Mouse (Mus musculus) heart, embryonic 15.5 days (tissue): ENCODE data around the gene Il15ra. TPM values are rescaled to one million over a fixed set of nuclear protein-coding genes. Genes with fewer than 3 reads are reported as not detected.

Experiments used
- ATAC-seq: fragments of 200-750 bp; cut with Nextera tagmentation; replicated peaks from 2 replicates; pipeline ENCODE4 v1.8.0; 2017; ENCODE audit warnings: low read depth, moderate TSS enrichment; ENCODE audit not compliant: insufficient number of reproducible peaks, insufficient read depth, low FRiP score
- H3K27ac ChIP-seq: fragments of 300-500 bp; sonication (generic); 2 replicates; pipeline ENCODE4 v1.5.1; 2015; ENCODE audit warnings: mild to moderate bottlenecking, inconsistent platforms
- H3K27me3 ChIP-seq: fragments of 300-500 bp; sonication (generic); 2 replicates; pipeline ENCODE4 v1.6.1; 2015; ENCODE audit warnings: inconsistent platforms
- H3K36me3 ChIP-seq: fragments of 300-500 bp; sonication (generic); 2 replicates; pipeline ENCODE4 v1.6.1; 2015; ENCODE audit warnings: mild to moderate bottlenecking, inconsistent platforms
- H3K4me1 ChIP-seq: fragments of 300-500 bp; sonication (generic); replicated peaks from 2 replicates; pipeline ENCODE4 v1.6.1; 2015; ENCODE audit warnings: inconsistent platforms
- H3K4me2 ChIP-seq: fragments of 300-500 bp; sonication (generic); 2 replicates; pipeline ENCODE4 v1.6.1; 2015; ENCODE audit warnings: inconsistent platforms, mild to moderate bottlenecking, moderate library complexity
- H3K4me3 ChIP-seq: fragments of 300-500 bp; sonication (generic); 2 replicates; pipeline ENCODE4 v1.5.1; 2015; ENCODE audit warnings: mild to moderate bottlenecking, inconsistent platforms
- H3K9ac ChIP-seq: fragments of 300-500 bp; sonication (generic); 2 replicates; pipeline ENCODE4 v1.6.1; 2015; ENCODE audit warnings: mild to moderate bottlenecking, inconsistent platforms
- H3K9me3 ChIP-seq: fragments of 300-500 bp; sonication (generic); replicated peaks from 2 replicates; pipeline ENCODE4 v1.6.1; 2016; ENCODE audit warnings: inconsistent platforms
- WGBS: fragments of 180-500 bp; shearing (Covaris S2); methylation state at CpG from one replicate; pipeline ENCODE4 v1.1.7; 2015; ENCODE audit warnings: mixed read lengths; 5-methylcytosine and 5-hydroxymethylcytosine counted together
- polyA plus RNA-seq: library from polyadenylated mRNA; unstranded; fragments of >200 nt; fragmentation: Nextera tagmentation; extraction: Ambion mirVana; gene quantifications from 2 replicates; pipeline ENCODE4 v1.2.1, GENCODE M21; 2015

The Il15ra gene
- 11.7 and 15.4 TPM in 2 replicates for polyA plus RNA-seq

- Histone ChIP-seq H3K36me3 (no peaks in the 10 kb centered on the region), H3K4me3 (peak within 1 kb of the TSS; percentile 78), H3K27me3 (no peaks in the 10 kb centered on the region; the same call in 1 of the 2 replicates), H3K9ac (peak within 1 kb of the TSS; percentile 73), H3K4me2 (peak within 1 kb of the TSS; percentile 89), H3K27ac (peak within 1 kb of the TSS; percentile 81), H3K4me1 (peaks cover 14% of the 10 kb centered on the region), H3K9me3 (no peaks in the 10 kb centered on the region)
- ATAC-seq, result peak; percentile 83
- WGBS, result under 1% methylated on average over 37 of the region's 37 CpGs
Observed at GRCm38 (mm10) chr2:11705201-11706025, at the start of gene Il15ra. Gene Il15ra (plus strand): TSS chr2:11705290.

- Histone ChIP-seq H3K4me2 (no peak overlapping the region), H3K36me3 (no peaks in the 10 kb centered on the region), H3K27ac (no peak overlapping the region), H3K4me1 (0 out of 2 replicates have a peak, but pooled peaks cover 3% of the 10 kb centered on the region), H3K9me3 (no peaks in the 10 kb centered on the region), H3K9ac (no peak overlapping the region), H3K27me3 (no peaks in the 10 kb centered on the region), H3K4me3 (no peak overlapping the region)
- 79% methylated on average over 2 of the region's 2 CpGs for WGBS
- ATAC-seq, result no peak
Observed at GRCm38 (mm10) chr2:11657581-11657980, 47.5 kb upstream of the Il15ra start.

- Histone ChIP-seq H3K27me3 (no peaks in the 10 kb centered on the region), H3K4me2 (no peak overlapping the region), H3K4me1 (no peaks in the 10 kb centered on the region), H3K36me3 (no peaks in the 10 kb centered on the region), H3K4me3 (no peak overlapping the region), H3K9ac (no peak overlapping the region), H3K27ac (no peak overlapping the region), H3K9me3 (no peaks in the 10 kb centered on the region)
- 22% methylated on average over 2 of the region's 2 CpGs for WGBS
- ATAC-seq, result no peak
Observed at GRCm38 (mm10) chr2:11659263-11659662, 45.8 kb upstream of the Il15ra start.

- 74% methylated on average over 6 of the region's 6 CpGs for WGBS
- H3K27ac ChIP-seq, result no peak overlapping the region
- ATAC-seq, result no peak
- H3K4me3 ChIP-seq, result no peak overlapping the region
- no peaks in the 10 kb centered on the region for H3K27me3 ChIP-seq
- H3K4me2 ChIP-seq, result no peak overlapping the region
- no peaks in the 10 kb centered on the region for H3K9me3 ChIP-seq
- H3K9ac ChIP-seq, result no peak overlapping the region
- H3K36me3 ChIP-seq, result no peaks in the 10 kb centered on the region
- H3K4me1 ChIP-seq, result no peaks in the 10 kb centered on the region
Observed at GRCm38 (mm10) chr2:11662143-11662906, 42.8 kb upstream of the Il15ra start.

- no peaks in the 10 kb centered on the region for H3K36me3 ChIP-seq
- no peak overlapping the region for H3K4me2 ChIP-seq
- 87% methylated on average over 1 of the region's 1 CpGs for WGBS
- H3K9me3 ChIP-seq, result no peaks in the 10 kb centered on the region
- H3K27ac ChIP-seq, result no peak overlapping the region
- H3K27me3 ChIP-seq, result no peaks in the 10 kb centered on the region
- ATAC-seq, result no peak
- H3K9ac ChIP-seq, result no peak overlapping the region
- H3K4me3 ChIP-seq, result no peak overlapping the region
- H3K4me1 ChIP-seq, result no peaks in the 10 kb centered on the region
Observed at GRCm38 (mm10) chr2:11662907-11663230, 42.2 kb upstream of the Il15ra start.

GRCm38 (mm10) chr2:11663961-11664360 is 41.1 kb upstream of the Il15ra start:
- peak overlapping the region; percentile 56 for H3K4me2 ChIP-seq
- H3K27ac ChIP-seq, result no peak overlapping the region
- 0 out of 2 replicates have a peak, but pooled peaks have one; percentile 58 for ATAC-seq
- no peaks in the 10 kb centered on the region for H3K9me3 ChIP-seq
- H3K36me3 ChIP-seq, result no peaks in the 10 kb centered on the region
- no peak overlapping the region for H3K9ac ChIP-seq
- H3K4me3 ChIP-seq, result peak overlapping the region; percentile 20
- WGBS, result 5% methylated on average over 10 of the region's 10 CpGs
- H3K27me3 ChIP-seq, result no peaks in the 10 kb centered on the region
- no peaks in the 10 kb centered on the region for H3K4me1 ChIP-seq

GRCm38 (mm10) chr2:11664367-11664766 is 40.7 kb upstream of the Il15ra start:
- Histone ChIP-seq H3K4me1 (no peaks in the 10 kb centered on the region), H3K27me3 (no peaks in the 10 kb centered on the region)

GRCm38 (mm10) chr2:11664806-11665205 is 40.3 kb upstream of the Il15ra start:
- no peak for ATAC-seq
- Histone ChIP-seq H3K27me3 (no peaks in the 10 kb centered on the region), H3K9ac (no peak overlapping the region), H3K4me1 (no peaks in the 10 kb centered on the region), H3K4me3 (no peak overlapping the region), H3K36me3 (no peaks in the 10 kb centered on the region), H3K9me3 (no peaks in the 10 kb centered on the region), H3K27ac (no peak overlapping the region), H3K4me2 (no peak overlapping the region)
- 78% methylated on average over 4 of the region's 4 CpGs for WGBS

More at GRCm38 (mm10) chr2:11664367-11664766, 40.7 kb upstream of the Il15ra start:
- H3K36me3 ChIP-seq, result no peaks in the 10 kb centered on the region
- WGBS, result 44% methylated on average over 6 of the region's 6 CpGs
- peak; percentile 47; the same call in 1 of the 2 replicates for ATAC-seq
- H3K4me3 ChIP-seq, result peak overlapping the region; percentile 20
- H3K9ac ChIP-seq, result no peak overlapping the region
- no peak overlapping the region for H3K27ac ChIP-seq
- H3K4me2 ChIP-seq, result peak overlapping the region; percentile 56
- no peaks in the 10 kb centered on the region for H3K9me3 ChIP-seq

GRCm38 (mm10) chr2:11665326-11665725 is 39.8 kb upstream of the Il15ra start:
- no peak overlapping the region for H3K27ac ChIP-seq
- 76% methylated on average over 3 of the region's 3 CpGs for WGBS
- H3K4me2 ChIP-seq, result no peak overlapping the region
- H3K4me3 ChIP-seq, result no peak overlapping the region
- H3K9ac ChIP-seq, result no peak overlapping the region
- H3K27me3 ChIP-seq, result no peaks in the 10 kb centered on the region
- no peak for ATAC-seq
- H3K36me3 ChIP-seq, result no peaks in the 10 kb centered on the region
- H3K4me1 ChIP-seq, result no peaks in the 10 kb centered on the region
- no peaks in the 10 kb centered on the region for H3K9me3 ChIP-seq

- no peak overlapping the region for H3K27ac ChIP-seq
- no peak overlapping the region for H3K4me3 ChIP-seq
- no peaks in the 10 kb centered on the region for H3K4me1 ChIP-seq
- WGBS, result 18% methylated on average over 3 of the region's 3 CpGs
- no peaks in the 10 kb centered on the region for H3K27me3 ChIP-seq
- ATAC-seq, result no peak
- H3K9me3 ChIP-seq, result no peaks in the 10 kb centered on the region
- no peaks in the 10 kb centered on the region for H3K36me3 ChIP-seq
- no peak overlapping the region for H3K4me2 ChIP-seq
- no peak overlapping the region for H3K9ac ChIP-seq
Observed at GRCm38 (mm10) chr2:11672144-11672543, 32.9 kb upstream of the Il15ra start.

- no peak overlapping the region for H3K9ac ChIP-seq
- no peak overlapping the region for H3K4me3 ChIP-seq
- H3K27me3 ChIP-seq, result no peaks in the 10 kb centered on the region
- H3K4me1 ChIP-seq, result no peaks in the 10 kb centered on the region
- no peak for ATAC-seq
- no peaks in the 10 kb centered on the region for H3K36me3 ChIP-seq
- H3K4me2 ChIP-seq, result no peak overlapping the region
- 65% methylated on average over 7 of the region's 7 CpGs for WGBS
- no peaks in the 10 kb centered on the region for H3K9me3 ChIP-seq
- no peak overlapping the region for H3K27ac ChIP-seq
Observed at GRCm38 (mm10) chr2:11679626-11680025, 25.5 kb upstream of the Il15ra start.
